ENCODE assay signal across 12 mouse cellular contexts in the genomic region with DNA sequence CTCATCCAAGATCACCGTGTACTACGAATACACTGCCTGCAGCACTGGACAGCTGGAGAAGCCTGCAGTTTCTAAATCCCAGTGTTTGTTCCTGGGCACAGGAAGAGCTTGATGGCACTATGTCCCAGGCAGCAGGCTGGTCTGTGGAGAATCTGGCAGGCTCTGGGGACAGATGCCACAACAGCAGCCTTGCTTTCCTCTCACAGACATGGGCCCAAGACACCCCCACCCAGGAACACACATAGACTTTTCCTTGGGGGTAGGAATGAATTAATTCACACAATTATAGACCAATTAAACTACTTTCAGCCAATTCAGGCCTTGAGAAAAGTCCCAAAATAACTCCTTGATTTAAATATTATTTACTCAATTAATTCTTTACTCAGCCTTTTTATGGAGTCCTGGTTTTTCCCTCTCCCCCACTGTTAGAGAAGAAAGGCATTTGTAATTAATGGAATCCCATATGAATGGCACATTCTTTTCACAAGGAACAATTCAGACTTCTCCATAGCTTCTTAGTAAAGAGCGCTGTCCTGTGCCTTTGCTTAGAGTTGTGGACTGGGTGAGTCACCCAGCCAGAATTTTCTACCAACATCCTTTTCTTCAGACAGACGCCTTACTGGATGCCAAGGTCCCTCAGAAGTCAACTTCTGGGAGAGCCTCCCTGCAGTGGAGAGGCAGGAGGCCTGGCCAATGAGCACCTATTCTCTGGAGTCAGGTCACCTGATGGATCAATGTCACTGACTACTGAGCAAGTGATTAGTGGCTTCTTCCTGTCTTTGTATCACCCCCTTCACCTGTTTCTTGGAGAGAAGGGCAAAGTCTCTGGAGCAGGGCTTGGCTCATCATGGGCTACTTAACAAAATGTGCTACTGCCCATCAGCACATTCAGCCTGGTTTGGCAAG.
"Had no signal": no experiment of that assay in that cellular context is flagged by ENCODE, and none has a peak within 500 bp of the region (broad histone marks: within the 10 kb centered on the region; RNA-seq: fewer than 3 reads in every experiment).

No protein-coding gene starts in this region.

- ATAC-seq: midbrain, embryonic 16.5 days had no signal

- H3K9ac ChIP-seq: kidney, embryonic 15.5 days; limb, embryonic 13.5 days; liver, embryonic 14.5 days; midbrain, embryonic 12.5 days; stomach, embryonic 15.5 days had no signal

- H3K4me1 ChIP-seq: limb, embryonic 13.5 days; midbrain, embryonic 12.5 days; stomach, embryonic 15.5 days had no signal

- H3K4me2 ChIP-seq: kidney, embryonic 15.5 days; limb, embryonic 13.5 days; midbrain, embryonic 12.5 days; stomach, embryonic 15.5 days had no signal

- H3K27me3 ChIP-seq: kidney, embryonic 15.5 days; limb, embryonic 13.5 days; midbrain, embryonic 12.5 days; stomach, embryonic 15.5 days had no signal

- H3K9me3 ChIP-seq: kidney, embryonic 15.5 days; limb, embryonic 13.5 days; midbrain, embryonic 12.5 days; stomach, embryonic 15.5 days had no signal

- DNase-seq: kidney, postnatal 14 days; lung, adult 18-20 months; right cerebral cortex, postnatal 14 days; thymus, adult 2 months; thymus, postnatal 25 days had no signal

- H3K27ac ChIP-seq: kidney, embryonic 15.5 days; left cerebral cortex, adult 2 months; limb, embryonic 13.5 days; liver, embryonic 14.5 days; midbrain, embryonic 12.5 days; stomach, embryonic 15.5 days had no signal

- H3K4me3 ChIP-seq: kidney, embryonic 15.5 days; left cerebral cortex, adult 2 months; limb, embryonic 13.5 days; midbrain, embryonic 12.5 days; stomach, embryonic 15.5 days had no signal
